Mouse (Mus musculus) stomach, embryonic 16.5 days (tissue): ENCODE data around the gene Btbd18. TPM values are rescaled to one million over a fixed set of nuclear protein-coding genes. Genes with fewer than 3 reads are reported as not detected.

Experiments
- polyA plus RNA-seq: library from polyadenylated mRNA; unstranded; fragments of >200 nt; fragmentation: Nextera tagmentation; extraction: Ambion mirVana; gene quantifications from 2 replicates; pipeline ENCODE4 v1.2.1, GENCODE M21; 2015

Gene Btbd18
- polyA plus RNA-seq, 1 experiment from 2014 or later = 0.26 TPM

Other genes with a start within 250 kb of the Btbd18 start
- 45.9 and 47.0 TPM in 2 replicates for gene Calcrl, start 233.7 kb upstream of the Btbd18 start, polyA plus RNA-seq
- 41.2 and 46.3 TPM in 2 replicates for gene Tfpi, start 182.3 kb upstream of the Btbd18 start, polyA plus RNA-seq
- 75.7 and 84.4 TPM in 2 replicates for gene Ctnnd1, start 8.3 kb upstream of the Btbd18 start, polyA plus RNA-seq
- gene Selenoh, start 11.7 kb downstream of the Btbd18 start, polyA plus RNA-seq = 184 and 203 TPM in 2 replicates
- gene Gm28635, start 19.0 kb downstream of the Btbd18 start, polyA plus RNA-seq = not detected in 2 replicates
- gene Med19, start 19.3 kb downstream of the Btbd18 start, polyA plus RNA-seq = 27.2 and 28.3 TPM in 2 replicates
- 125 and 127 TPM in 2 replicates for gene Tmx2, start 20.1 kb downstream of the Btbd18 start, polyA plus RNA-seq
- gene Zdhhc5, start 56.1 kb downstream of the Btbd18 start, polyA plus RNA-seq = 36.9 and 40.0 TPM in 2 replicates
- 26.6 and 28.4 TPM in 2 replicates for gene Clp1, start 68.3 kb downstream of the Btbd18 start, polyA plus RNA-seq
- gene Ypel4, start 75.0 kb downstream of the Btbd18 start, polyA plus RNA-seq = 7.4 and 8.0 TPM in 2 replicates
- 5.7 and 6.3 TPM in 2 replicates for gene Gm19426, start 84.6 kb downstream of the Btbd18 start, polyA plus RNA-seq
- gene Serping1, start 116.4 kb downstream of the Btbd18 start, polyA plus RNA-seq = 98.2 and 102 TPM in 2 replicates
- gene Ube2l6, start 139.7 kb downstream of the Btbd18 start, polyA plus RNA-seq = 67.7 and 68.9 TPM in 2 replicates
- 0.42 and 1.7 TPM in 2 replicates for gene Smtnl1, start 163.6 kb downstream of the Btbd18 start, polyA plus RNA-seq
- gene Timm10, start 167.9 kb downstream of the Btbd18 start, polyA plus RNA-seq = 36.7 and 45.6 TPM in 2 replicates
- gene Slc43a1, start 179.8 kb downstream of the Btbd18 start, polyA plus RNA-seq = 20.8 TPM in 2 replicates
- 0.37 TPM in 1 of 2 replicates, not detected in the other for gene Rtn4rl2, start 227.6 kb downstream of the Btbd18 start, polyA plus RNA-seq